Mouse (Mus musculus) limb, embryonic 10.5 days (tissue): Measurements from ENCODE around the gene Ypel1. TPM values are rescaled to one million over a fixed set of nuclear protein-coding genes. Genes with fewer than 3 reads are reported as not detected.

Experiments used
- DNase-seq: peaks from one replicate; pipeline ENCODE4 v3.0.0-alpha.2; 2017; ENCODE audit warnings: low spot score
- H3K27ac ChIP-seq: fragments of 300-500 bp; sonication (generic); 2 replicates; pipeline ENCODE4 v1.5.1; 2016; ENCODE audit warnings: mild to moderate bottlenecking
- H3K27me3 ChIP-seq: fragments of 300-500 bp; sonication (generic); 2 replicates; pipeline ENCODE4 v1.6.1; 2016; ENCODE audit warnings: low read depth, mild to moderate bottlenecking; ENCODE audit not compliant: poor library complexity, severe bottlenecking
- H3K36me3 ChIP-seq: fragments of 300-500 bp; sonication (generic); 2 replicates; pipeline ENCODE4 v1.6.1; 2016; ENCODE audit warnings: mild to moderate bottlenecking, moderate library complexity
- H3K4me1 ChIP-seq: fragments of 300-500 bp; sonication (generic); 2 replicates; pipeline ENCODE4 v1.6.1; 2016
- H3K4me3 ChIP-seq: fragments of 300-500 bp; sonication (generic); 2 replicates; pipeline ENCODE4 v1.5.1; 2016; ENCODE audit warnings: mild to moderate bottlenecking, moderate library complexity
- H3K9me3 ChIP-seq: fragments of 300-500 bp; sonication (generic); replicated peaks from 2 replicates; pipeline ENCODE4 v1.6.1; 2016; ENCODE audit warnings: mild to moderate bottlenecking
- WGBS: fragments of 180-500 bp; shearing (Covaris S2); methylation state at CpG from one replicate; pipeline ENCODE4 v1.1.7; 2016; 5-methylcytosine and 5-hydroxymethylcytosine counted together
- polyA plus RNA-seq: library from polyadenylated mRNA; unstranded; fragments of >200 nt; fragmentation: Nextera tagmentation; extraction: Ambion mirVana; gene quantifications from 2 replicates; pipeline ENCODE4 v1.2.1, GENCODE M21; 2016

Gene Ypel1
- polyA plus RNA-seq, 1 experiment from 2014 or later = 107 TPM

GRCm38 (mm10) chr16:17062338-17062737 lies 7.2 kb upstream of the Ypel1 start:
- WGBS = 73% methylated on average over 1 of the region's 1 CpGs
- H3K27me3 ChIP-seq = no peaks in the 10 kb centered on the region

GRCm38 (mm10) chr16:17067552-17067951 lies 1.9 kb upstream of the Ypel1 start:
- DNase-seq = no peak
- 93% methylated on average over 2 of the region's 2 CpGs for WGBS

More at GRCm38 (mm10) chr16:17062338-17062737, 7.2 kb upstream of the Ypel1 start:
- no peak for DNase-seq
- no peaks in the 10 kb centered on the region for H3K9me3 ChIP-seq
- no peaks in the 10 kb centered on the region for H3K4me1 ChIP-seq
- no peaks in the 10 kb centered on the region for H3K36me3 ChIP-seq
- no peak overlapping the region for H3K27ac ChIP-seq
- H3K4me3 ChIP-seq = no peak overlapping the region

GRCm38 (mm10) chr16:17070716-17071115 lies 1.2 kb downstream of the Ypel1 start:
- Histone ChIP-seq H3K9me3 (no peaks in the 10 kb centered on the region), H3K27ac (peak overlapping the region; percentile 98), H3K4me3 (peak overlapping the region; percentile 91), H3K4me1 (peaks cover 19% of the 10 kb centered on the region), H3K27me3 (no peaks in the 10 kb centered on the region), H3K36me3 (peaks cover 44% of the 10 kb centered on the region)
- DNase-seq = peak; percentile 47
- WGBS = 58% methylated on average over 6 of the region's 6 CpGs

More at GRCm38 (mm10) chr16:17067552-17067951, 1.9 kb upstream of the Ypel1 start:
- H3K36me3 ChIP-seq = peaks cover 14% of the 10 kb centered on the region
- H3K27ac ChIP-seq = no peak overlapping the region
- no peaks in the 10 kb centered on the region for H3K9me3 ChIP-seq
- peaks cover 19% of the 10 kb centered on the region for H3K4me1 ChIP-seq
- H3K4me3 ChIP-seq = no peak overlapping the region
- no peaks in the 10 kb centered on the region for H3K27me3 ChIP-seq

- Histone ChIP-seq H3K36me3 (peaks cover 67% of the 10 kb centered on the region), H3K4me3 (no peak overlapping the region), H3K27ac (no peak overlapping the region), H3K9me3 (no peaks in the 10 kb centered on the region), H3K27me3 (no peaks in the 10 kb centered on the region), H3K4me1 (peaks cover 19% of the 10 kb centered on the region)
- WGBS = 92% methylated on average over 7 of the region's 7 CpGs
- no peak for DNase-seq
Measured at GRCm38 (mm10) chr16:17073000-17073399, 3.5 kb downstream of the Ypel1 start.

GRCm38 (mm10) chr16:17076301-17076700 lies 6.8 kb downstream of the Ypel1 start:
- no peak overlapping the region for H3K27ac ChIP-seq
- H3K36me3 ChIP-seq = peaks cover 92% of the 10 kb centered on the region

GRCm38 (mm10) chr16:17076869-17077268 lies 7.4 kb downstream of the Ypel1 start:
- 0 out of 2 replicates have a peak, but pooled peaks cover under 1% of the 10 kb centered on the region for H3K4me1 ChIP-seq
- no peak overlapping the region for H3K4me3 ChIP-seq
- peaks cover 94% of the 10 kb centered on the region for H3K36me3 ChIP-seq
- no peak for DNase-seq
- H3K9me3 ChIP-seq = no peaks in the 10 kb centered on the region
- no peaks in the 10 kb centered on the region for H3K27me3 ChIP-seq
- H3K27ac ChIP-seq = no peak overlapping the region

More at GRCm38 (mm10) chr16:17076301-17076700, 6.8 kb downstream of the Ypel1 start:
- peaks cover 4% of the 10 kb centered on the region for H3K4me1 ChIP-seq
- H3K4me3 ChIP-seq = no peak overlapping the region
- H3K27me3 ChIP-seq = no peaks in the 10 kb centered on the region
- 99% methylated on average over 2 of the region's 2 CpGs for WGBS
- no peak for DNase-seq
- no peaks in the 10 kb centered on the region for H3K9me3 ChIP-seq

GRCm38 (mm10) chr16:17078101-17078500 lies 8.6 kb downstream of the Ypel1 start:
- Histone ChIP-seq H3K4me3 (no peak overlapping the region), H3K9me3 (no peaks in the 10 kb centered on the region), H3K27me3 (no peaks in the 10 kb centered on the region), H3K36me3 (peaks cover 96% of the 10 kb centered on the region), H3K4me1 (no peaks in the 10 kb centered on the region), H3K27ac (no peak overlapping the region)
- 94% methylated on average over 7 of the region's 7 CpGs for WGBS
- no peak for DNase-seq

- H3K36me3 ChIP-seq = peaks cover 97% of the 10 kb centered on the region
- DNase-seq = no peak
- no peaks in the 10 kb centered on the region for H3K9me3 ChIP-seq
- H3K27me3 ChIP-seq = no peaks in the 10 kb centered on the region
- H3K4me3 ChIP-seq = no peak overlapping the region
- WGBS = 90% methylated on average over 6 of the region's 6 CpGs
- no peak overlapping the region for H3K27ac ChIP-seq
- no peaks in the 10 kb centered on the region for H3K4me1 ChIP-seq
Measured at GRCm38 (mm10) chr16:17082121-17082792, 12.8 kb downstream of the Ypel1 start.

GRCm38 (mm10) chr16:17085636-17086035 lies 16.1 kb downstream of the Ypel1 start:
- no peak overlapping the region for H3K4me3 ChIP-seq
- H3K9me3 ChIP-seq = no peaks in the 10 kb centered on the region
- H3K36me3 ChIP-seq = peaks cover 99% of the 10 kb centered on the region
- no peak overlapping the region for H3K27ac ChIP-seq
- WGBS = 97% methylated on average over 4 of the region's 4 CpGs
- no peaks in the 10 kb centered on the region for H3K27me3 ChIP-seq
- H3K4me1 ChIP-seq = no peaks in the 10 kb centered on the region
- DNase-seq = no peak

GRCm38 (mm10) chr16:17086241-17086640 lies 16.7 kb downstream of the Ypel1 start:
- Histone ChIP-seq H3K4me1 (no peaks in the 10 kb centered on the region), H3K27me3 (no peaks in the 10 kb centered on the region), H3K36me3 (peaks cover 100% of the 10 kb centered on the region), H3K9me3 (no peaks in the 10 kb centered on the region), H3K27ac (no peak overlapping the region), H3K4me3 (no peak overlapping the region)
- DNase-seq = no peak
- 90% methylated on average over 3 of the region's 3 CpGs for WGBS

GRCm38 (mm10) chr16:17086669-17087193 lies 17.2 kb downstream of the Ypel1 start:
- Histone ChIP-seq H3K27ac (no peak overlapping the region), H3K27me3 (no peaks in the 10 kb centered on the region), H3K4me1 (no peaks in the 10 kb centered on the region), H3K9me3 (no peaks in the 10 kb centered on the region), H3K4me3 (no peak overlapping the region), H3K36me3 (peaks cover 100% of the 10 kb centered on the region)
- DNase-seq = no peak
- 85% methylated on average over 13 of the region's 13 CpGs for WGBS

GRCm38 (mm10) chr16:17088346-17088745 lies 18.9 kb downstream of the Ypel1 start:
- no peak overlapping the region for H3K4me3 ChIP-seq
- H3K4me1 ChIP-seq = no peaks in the 10 kb centered on the region
- WGBS = 85% methylated on average over 3 of the region's 3 CpGs
- DNase-seq = no peak
- no peaks in the 10 kb centered on the region for H3K27me3 ChIP-seq
- H3K27ac ChIP-seq = no peak overlapping the region
- H3K9me3 ChIP-seq = no peaks in the 10 kb centered on the region
- peaks cover 100% of the 10 kb centered on the region for H3K36me3 ChIP-seq

- no peaks in the 10 kb centered on the region for H3K4me1 ChIP-seq
- H3K27ac ChIP-seq = no peak overlapping the region
- WGBS = 93% methylated on average over 3 of the region's 3 CpGs
- H3K4me3 ChIP-seq = no peak overlapping the region
- no peaks in the 10 kb centered on the region for H3K27me3 ChIP-seq
- peaks cover 99% of the 10 kb centered on the region for H3K36me3 ChIP-seq
- no peaks in the 10 kb centered on the region for H3K9me3 ChIP-seq
- DNase-seq = no peak
Measured at GRCm38 (mm10) chr16:17096938-17097337, 27.4 kb downstream of the Ypel1 start.
